Mouse (Mus musculus): Measurements from ENCODE around the gene Kctd20.
A peak's percentile ranks its signal among the peaks of the same experiment; 100 is the strongest.

Kctd20 gene

DNA sequence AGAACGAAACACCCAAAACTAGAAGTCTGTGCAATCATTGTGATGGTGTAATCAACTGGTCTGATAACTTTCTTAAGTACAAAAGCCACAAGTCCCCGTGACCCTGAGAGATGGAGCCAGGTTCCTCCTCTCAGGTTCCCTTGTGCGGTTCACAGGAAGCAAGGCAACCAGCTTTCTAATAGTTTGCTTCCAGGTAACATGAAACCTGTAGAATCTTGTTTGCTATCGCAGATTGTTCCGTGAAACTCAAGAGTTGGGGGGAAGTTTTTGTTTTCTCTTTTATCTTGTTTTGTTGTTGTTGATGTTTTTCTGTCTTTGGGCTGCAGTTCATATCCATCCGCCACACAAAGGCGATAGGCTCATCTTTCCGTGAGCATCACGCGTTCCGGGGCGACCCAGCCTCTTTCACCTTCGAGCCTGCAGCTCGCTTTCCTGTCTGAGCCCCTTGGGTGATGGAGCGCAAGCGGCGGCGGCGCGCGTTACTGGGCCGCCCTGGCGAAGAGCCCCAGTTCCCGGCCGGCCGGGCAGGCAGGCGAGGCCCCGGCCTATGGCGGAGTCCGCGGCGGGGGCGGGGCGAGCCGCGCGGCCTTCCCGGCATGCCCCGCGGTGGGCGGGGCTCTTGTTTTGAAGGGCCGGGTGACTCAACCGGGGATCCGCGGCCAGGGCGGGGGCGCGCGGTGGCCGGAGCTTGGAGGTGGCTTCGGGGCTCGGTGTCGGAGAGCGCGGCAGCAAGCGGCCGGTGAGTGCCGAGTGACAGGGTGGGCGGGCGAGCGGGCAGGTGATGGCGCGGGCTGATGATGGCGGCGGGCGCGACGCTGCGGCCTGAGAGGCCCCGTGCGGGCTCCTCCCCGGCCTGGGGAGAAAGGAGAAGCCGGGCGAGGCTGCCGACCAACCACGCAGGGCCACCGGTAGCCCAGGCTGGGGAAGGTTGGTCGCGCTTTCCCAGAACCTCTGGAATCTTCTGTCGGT lies at the start of gene Kctd20:
Kctd20 (plus strand) TSS at position 120 of the 969 bp plus-strand sequence.
- peak; percentile 94 to 95 for DNase-seq (ENCODE audit: low spot score in 2 of 2)

DNA sequence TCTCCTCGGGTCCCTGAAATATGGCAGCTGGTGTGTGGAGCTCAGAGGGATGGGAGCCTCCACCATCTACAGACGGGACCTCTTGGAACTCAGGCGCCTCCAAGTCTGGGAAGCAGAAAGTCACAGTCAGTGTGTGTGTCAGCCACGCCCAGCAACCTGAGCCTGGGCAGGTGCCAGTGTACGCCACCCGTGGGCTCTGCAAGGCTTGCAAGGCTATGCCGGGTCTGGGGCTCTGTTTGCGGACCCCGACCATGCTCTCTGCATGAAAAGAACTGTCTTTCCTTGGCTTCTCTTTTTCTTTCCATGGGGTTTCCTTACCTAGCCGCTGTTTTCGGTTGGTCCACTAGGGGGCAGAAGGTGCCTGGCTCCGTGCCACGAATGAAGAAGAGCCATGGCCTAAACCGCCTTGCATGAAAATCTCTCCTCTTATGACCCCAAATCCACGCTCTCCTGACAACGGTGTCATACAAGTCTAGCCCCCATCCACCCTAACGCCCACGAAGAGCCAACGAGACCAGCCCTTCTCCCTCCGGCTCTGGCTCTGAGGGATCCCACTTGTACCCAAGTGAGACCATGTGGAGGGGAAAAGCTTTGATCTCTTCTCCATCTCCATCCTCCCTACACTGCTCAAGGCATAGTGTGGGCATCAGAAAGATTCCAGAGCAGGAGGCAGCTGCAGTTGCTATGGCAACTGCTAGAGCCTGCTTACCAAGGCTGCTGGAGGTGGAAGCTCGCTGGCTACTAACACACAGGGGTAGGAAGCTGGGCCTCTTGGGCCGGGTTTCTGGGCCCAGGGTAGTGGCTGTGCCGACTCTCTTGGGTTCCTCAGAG lies 47.0 kb upstream of the Kctd20 start:
- DNase-seq (ENCODE audit: low spot score in 2 of 2) = peak in 1 of 2 experiments; percentile 60

DNA sequence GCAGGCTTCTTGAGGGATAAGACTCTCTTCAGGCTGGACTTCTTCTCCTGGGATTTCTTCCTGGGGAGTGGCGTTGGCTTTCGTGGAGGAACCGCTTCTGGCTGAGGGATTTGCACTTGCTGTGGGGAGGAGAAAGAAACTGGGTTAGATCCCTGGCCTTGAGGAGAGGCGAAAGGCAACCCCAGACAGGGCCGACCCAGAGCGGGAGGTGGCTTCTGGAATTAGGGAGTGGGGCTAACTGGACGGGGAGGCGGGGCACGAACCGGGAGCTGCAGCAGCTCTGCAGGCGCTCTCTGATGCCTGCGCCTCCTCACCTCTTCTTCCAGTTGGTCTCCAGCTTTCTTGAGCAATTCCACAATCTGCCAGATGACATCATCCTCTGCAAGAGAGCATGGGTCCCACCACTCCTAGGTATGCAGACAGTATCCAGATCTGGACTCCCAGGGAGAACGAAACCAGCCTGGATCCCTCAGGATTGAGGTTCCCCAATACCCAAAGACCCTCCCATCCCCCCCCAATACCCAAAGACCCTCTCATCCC lies 46.3 kb upstream of the Kctd20 start:
- DNase-seq (ENCODE audit: low spot score in 2 of 2) = no peak

DNA sequence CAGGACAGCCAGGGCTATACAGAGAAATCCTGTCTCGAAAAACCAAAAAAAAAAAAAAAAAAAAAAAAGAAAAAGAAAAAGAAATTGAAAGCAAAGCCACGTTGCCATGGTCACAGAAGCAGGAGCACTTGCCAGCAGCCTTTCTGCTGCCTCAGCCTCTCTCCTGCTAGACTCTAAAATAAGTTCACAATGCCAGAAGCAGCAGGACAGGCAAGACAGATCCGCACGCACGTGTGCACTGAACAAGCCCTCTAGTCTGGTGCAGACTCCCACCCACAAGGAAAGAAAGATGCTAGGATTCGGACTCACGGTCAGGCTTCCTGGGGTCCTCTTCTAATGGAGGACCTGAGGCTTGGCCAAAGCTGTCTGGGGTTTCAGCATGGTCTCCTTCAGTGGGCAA lies 43.8 kb upstream of the Kctd20 start:
- DNase-seq (ENCODE audit: low spot score in 2 of 2) = no peak

DNA sequence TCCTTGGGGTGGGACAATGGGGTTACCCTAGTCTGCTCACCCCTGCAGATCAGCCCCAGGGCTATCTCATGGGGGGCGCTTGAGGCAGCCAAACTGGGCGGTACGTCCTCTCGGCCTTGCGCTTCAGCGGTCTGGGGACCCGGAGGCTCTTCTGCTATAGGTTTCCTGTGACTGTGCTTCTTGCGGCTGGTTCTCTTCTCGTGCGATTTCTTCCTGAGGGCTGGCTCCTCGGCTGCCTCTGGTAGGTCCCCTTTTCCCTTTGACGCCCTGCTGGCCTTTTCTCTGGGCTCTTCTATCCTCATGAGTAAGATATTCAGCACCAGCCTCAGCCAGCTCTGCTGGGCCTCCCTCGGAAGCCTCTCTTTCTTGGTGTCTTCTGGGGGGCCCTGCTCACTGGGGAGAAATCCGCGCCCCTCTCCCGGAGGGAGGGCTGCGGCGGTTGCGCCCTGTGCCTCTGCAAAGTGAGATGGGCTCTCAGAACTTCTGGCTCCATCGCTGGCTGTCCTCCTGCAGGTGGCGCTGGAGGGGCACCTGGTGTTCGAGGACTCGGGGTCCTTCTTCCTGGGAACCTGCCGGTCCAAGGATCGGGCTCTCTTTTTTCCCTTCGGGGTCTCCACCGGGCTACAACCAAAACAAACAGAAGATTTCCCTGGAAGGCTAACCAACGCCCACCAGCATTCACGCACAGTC lies 42.4 kb upstream of the Kctd20 start:
- no peak for DNase-seq (ENCODE audit: low spot score in 2 of 2)

DNA sequence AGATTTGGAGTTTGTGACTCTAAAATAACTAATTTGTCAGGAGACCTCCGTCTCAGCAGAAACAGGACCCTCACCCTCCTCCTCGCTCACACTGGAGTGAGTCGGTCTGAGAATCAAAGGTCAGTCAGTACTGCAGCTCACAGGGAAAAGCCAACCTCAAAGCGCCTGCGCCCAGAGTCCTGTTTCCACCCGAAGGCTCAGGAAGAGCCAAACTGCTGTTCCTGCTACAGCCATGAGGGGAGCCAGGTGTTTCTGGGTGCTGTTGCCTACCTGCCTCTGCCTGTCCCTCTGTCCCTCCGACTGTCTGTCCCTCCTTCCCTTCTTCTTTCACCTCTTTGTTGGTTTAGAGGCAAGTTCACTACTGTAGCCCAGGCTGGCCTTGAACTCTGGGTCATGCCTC lies 41.6 kb upstream of the Kctd20 start:
- no peak for DNase-seq (ENCODE audit: low spot score in 2 of 2)

DNA sequence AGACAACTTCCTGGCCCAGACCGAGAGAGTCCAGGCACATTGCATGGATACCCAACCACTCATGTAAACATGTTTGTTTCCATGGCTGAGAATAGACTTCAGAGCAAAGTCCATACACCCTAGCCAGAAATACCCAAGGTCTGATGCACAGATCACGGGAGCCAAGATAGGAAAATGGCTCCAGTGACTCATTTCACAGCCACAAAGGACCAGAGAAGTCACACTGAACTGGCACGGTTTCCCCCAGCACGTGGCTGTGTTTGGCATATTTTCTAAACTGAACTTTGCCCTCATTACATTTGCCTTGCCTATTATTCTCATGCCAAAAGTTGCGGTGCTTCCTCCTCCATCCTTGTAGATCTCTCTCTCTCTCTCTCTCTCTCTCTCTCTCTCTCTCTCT lies 38.5 kb upstream of the Kctd20 start:
- DNase-seq (ENCODE audit: low spot score in 2 of 2) = peak in 1 of 2 experiments; percentile 26

DNA sequence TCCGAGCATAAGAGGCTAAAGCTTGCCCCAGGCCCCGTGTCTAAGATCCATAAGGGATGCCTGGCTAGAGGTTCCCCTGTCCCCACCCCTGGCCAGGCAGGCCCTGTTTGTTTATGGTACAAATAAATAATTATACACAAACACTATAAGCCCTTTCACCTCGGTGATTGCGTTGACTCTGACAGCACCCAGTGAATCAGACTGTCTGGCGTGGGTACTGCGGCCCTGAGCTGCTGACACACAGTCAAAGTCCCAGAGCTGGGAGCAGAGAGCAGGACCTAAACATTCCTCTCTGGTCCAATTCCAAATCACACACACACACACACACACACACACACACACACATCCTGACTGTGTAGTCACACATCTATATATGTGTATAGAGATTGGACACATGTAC lies 37.8 kb upstream of the Kctd20 start:
- no peak for DNase-seq (ENCODE audit: low spot score in 2 of 2)

DNA sequence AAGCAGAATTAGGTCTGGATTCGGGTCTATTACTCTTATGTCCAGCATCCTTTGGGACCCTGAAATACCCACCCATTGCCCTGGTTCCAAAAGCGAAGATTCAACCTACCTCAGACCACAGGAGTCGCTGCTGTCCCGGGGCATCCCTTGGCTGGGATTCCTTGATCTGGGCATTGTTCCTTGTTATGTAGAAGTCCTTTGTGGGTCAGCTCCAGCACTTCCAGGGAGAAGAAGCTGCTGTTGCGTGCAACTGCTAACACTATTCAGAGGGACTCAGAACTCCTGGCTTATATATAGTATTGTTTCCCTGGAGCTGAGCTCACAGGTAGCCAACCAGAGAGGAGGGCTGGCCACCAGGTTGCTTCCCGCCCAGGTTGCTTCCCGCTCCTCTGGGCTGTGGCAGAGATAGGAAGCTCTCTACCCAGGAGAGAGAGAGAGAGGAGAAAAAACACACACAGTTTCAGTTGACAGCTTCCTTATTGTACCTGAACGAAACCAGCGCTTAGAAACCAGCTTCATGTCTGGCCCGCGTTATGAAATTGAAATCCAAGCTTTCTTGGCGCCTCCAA lies 36.6 kb upstream of the Kctd20 start, which contains the start of gene 4930539E08Rik:
4930539E08Rik (minus strand) TSS at position 265 of the 569 bp plus-strand sequence.
- DNase-seq (ENCODE audit: low spot score in 2 of 2) = no peak

DNA sequence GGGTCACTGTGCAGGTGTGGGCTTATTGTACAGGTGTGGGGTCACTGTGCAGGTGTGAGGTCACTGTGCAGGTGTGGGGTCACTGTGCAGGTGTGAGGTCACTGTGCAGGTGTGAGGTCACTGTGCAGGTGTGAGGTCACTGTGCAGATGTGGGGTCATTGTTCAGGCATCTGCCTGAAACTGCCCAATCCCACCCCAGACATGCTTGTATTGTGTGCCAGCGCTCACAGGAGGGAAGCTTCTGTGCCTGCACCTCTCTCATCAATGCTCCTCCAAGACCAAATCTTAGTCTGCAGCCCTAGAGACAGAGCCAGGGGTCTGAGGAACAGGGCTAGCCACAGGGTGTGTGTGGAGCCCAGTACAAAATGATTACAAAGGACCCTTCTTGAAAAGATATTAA lies 35.2 kb upstream of the Kctd20 start:
- no peak for DNase-seq (ENCODE audit: low spot score in 2 of 2)

DNA sequence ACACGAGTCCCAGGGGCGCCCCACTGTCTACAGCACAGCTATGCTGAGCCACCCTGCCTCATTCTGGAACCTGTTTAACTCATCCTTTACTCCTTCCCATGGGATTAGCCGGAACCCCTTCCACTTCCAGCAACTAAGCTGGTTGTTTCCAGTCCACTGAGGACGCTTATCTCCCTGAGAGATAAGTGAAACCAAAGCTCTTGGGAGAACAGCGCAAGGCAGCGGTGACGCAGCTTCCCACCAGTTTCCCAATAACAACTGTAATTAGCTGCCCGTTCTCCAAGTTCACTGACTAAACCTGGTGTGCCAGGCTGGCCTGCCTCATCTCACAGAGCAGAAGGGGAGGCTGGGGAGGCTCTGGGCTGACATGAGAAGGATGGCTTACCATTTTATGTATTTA lies 30.7 kb upstream of the Kctd20 start:
- DNase-seq (ENCODE audit: low spot score in 2 of 2) = peak; percentile 40 to 57

DNA sequence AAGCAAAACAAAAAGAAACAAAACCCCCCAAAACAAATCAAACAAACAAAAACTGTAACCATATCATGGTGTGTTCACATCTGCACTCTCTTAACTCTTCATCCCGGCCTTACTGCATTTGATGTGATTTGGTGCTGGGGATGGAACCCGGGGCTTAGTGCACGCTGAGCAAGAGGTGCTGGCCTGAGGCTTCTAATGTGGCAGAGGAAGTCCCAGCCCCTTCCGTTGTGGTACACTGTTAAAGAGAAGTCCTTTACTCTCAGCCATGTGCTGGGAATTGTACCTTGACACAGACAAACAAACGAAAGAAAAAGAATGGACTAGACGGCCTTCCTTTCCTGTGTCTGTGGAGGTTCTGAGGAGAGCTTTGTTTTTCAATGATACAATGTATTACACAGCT lies 29.7 kb upstream of the Kctd20 start:
- no peak for DNase-seq (ENCODE audit: low spot score in 2 of 2)

DNA sequence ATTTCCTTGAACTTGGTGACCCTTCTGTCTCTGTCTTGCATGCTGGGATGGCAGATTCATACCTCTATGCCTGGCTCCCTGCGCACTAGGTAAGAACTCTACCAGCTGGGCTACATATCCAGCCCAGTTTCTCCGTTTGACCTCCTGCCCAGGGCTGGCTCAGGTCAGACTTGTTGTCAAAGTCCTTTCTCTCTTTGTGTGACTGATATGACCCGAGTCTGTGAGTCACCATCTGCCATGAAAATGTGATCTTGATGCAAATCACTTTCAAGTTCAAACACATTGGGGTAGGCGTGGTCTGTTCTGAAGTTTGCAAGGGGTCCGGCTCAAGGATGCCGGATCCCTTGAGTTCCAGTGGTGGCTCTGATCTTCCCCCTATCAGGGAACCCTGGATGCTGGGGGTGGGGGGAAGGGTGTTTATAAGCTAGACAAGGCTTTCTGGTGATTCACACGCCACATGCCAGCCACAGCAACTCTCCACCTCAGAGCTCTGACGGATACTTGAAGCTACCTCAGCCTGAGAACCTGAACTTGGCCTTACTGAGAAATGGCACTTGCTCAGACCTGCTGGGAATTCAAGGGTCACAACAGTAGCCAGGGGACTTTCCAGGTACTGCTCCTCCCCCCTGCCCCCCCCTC lies 26.7 kb upstream of the Kctd20 start:
- no peak for DNase-seq (ENCODE audit: low spot score in 2 of 2)

DNA sequence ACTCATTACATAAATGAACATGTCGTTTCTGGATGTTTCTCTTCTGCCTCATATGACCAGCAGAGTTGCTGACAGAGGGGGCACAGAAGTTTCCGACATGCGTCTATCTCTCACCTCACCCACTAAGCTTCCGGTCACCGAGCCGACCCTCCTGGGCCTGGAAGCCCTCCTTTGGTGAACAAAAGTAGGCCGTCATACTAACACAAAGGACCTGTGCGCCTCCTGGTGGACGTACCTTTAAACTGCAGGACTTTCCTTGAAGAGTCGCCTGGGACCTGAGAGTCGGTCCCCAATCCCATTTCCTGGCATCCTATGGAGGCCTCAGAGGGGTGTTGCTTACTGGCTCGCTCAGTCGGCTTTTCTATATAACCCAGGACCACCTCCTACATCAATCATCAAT lies 25.4 kb upstream of the Kctd20 start:
- peak; percentile 52 to 75 for DNase-seq (ENCODE audit: low spot score in 2 of 2)

DNA sequence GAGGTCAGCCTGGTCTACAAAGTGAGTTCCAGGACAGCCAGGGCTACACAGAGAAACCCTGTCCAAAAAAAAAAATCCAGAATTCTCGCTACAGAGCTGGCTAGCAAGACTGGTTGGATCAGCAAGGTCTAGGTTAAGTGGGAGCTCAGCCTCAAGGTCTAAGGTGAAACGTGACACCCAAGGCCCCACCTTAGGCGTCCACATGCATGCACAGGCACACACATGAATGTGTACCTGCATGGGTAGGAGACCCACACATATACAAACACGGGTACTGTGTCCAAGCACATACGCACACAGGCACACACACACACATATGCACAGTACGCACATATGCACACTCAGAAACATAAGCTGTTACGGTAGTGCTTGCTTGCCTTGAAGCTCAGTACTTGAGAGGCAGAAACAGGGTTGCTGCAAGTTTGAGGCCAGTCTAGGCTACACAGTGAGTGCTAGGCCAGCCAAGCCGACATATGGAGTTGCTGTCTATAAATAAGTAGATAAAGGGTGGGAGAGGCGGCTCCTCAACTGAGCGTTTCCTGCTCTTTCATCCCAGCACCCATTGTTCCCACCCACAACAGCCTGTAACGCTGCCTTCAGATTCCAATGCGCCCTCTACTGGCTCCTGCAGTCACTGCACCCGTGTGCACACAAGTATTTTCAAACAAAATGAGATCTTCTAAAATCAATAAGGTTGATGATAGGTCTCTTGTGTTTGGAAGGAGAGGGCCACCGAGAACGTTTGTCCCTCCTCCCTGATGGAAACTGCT lies 24.7 kb upstream of the Kctd20 start:
- DNase-seq (ENCODE audit: low spot score in 2 of 2) = peak; percentile 32 to 40

DNA sequence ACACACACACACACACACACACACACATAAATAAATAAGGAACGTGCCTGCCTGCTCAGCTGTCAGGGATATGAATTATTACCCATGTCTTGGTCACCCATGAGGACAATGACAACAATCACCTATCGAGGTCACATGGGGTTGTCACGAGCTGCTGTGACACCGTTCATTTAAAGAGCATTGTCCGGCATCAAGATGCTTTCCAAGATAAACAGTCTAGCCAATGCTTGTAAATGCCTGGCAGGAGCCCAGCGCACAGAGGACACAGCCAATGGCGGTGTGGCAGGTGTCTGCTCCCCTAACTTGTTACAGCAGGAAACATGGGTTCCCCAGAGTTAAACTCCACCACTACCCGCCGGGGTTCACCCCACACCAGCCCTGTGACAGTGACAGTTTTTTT lies 23.7 kb upstream of the Kctd20 start:
- peak in 1 of 2 experiments; percentile 44 for DNase-seq (ENCODE audit: low spot score in 2 of 2)

DNA sequence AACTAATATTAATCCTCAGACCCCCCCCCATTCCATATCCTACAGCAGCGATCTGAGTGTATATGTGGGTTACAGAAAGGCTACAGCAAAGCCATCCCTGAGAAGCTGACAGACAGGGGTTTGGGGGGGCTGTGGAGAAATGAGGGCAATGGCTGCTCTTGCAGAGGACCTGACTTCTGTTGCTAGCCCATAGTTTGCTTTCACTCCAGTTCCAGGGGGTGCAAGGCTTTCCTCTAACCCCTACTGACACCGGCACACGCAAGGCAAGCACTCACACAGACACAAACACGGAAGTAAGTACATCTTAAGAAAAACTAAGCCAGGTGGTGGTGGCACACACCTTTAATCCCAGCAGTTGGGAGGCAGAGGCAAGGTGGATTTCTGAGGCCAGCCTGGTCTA lies 22.4 kb upstream of the Kctd20 start:
- no peak for DNase-seq (ENCODE audit: low spot score in 2 of 2)

DNA sequence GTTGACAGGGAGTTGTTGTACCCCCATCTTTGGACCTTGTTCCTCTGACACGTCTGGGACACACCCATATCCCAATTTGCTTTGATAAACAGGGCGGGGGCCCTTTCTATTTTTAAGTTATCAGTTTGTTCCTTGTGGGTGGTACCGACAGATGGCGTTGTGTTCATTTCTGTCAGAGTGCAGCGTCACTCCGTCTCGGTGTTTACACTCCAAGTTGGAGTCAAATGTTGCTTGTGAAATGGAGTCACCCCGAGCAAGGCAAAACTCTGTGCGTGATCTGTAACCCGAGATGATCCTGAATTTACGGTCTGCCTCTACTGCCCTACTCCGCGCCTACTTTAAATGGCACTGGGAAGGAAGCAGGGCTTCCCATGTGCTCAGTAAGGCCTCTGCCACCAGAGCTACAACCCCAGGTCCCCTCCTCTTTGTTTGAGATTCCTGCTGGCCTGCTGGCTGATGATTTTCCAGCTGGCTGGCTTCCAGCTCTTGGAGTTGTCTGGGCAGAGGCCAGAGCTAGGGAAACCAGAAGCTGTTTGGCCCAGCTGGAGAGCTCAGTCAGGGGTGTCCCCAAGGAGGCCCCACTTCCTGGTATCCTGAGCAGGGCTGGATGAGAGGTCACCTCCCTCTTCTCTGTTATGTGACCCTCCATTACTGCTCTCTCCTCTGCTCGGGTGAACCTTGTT lies 21.2 kb upstream of the Kctd20 start:
- peak; percentile 93 to 95 for DNase-seq (ENCODE audit: low spot score in 2 of 2)

DNA sequence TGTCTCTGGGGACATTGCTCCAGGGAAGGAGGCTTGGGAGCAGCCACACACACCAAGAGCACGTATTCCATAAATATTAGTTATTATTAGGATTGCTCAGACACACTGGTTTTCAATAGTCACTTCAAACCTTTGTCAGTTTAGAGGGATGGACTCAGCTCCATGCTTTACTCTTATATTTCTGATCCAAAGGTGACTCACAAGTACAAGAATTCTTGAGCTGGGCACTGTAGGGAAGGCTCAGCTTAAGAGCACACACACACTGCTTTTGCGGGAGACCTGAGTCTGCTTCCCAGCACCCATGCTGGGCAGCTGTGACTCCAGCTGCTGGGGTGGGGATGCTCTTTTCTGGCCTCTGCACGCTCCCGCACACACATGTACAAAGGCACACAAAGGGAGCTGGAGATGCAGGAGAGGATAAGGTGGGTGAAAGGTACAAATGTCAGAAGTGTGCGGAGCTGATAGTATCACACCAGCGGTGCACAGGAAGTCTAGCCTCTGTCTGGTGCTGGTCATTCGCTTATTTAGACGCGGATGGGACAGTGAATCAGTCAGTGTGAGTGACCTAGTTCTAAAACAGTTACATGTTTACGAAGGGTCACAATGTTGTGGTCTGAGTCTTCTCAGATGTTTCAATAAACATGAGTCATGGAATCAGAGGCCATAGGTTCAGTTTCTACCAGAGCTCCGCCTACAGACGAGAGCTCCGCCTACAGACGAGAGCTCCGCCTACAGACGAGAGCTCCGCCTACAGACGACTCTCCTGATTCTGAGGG lies 20.1 kb upstream of the Kctd20 start:
- DNase-seq (ENCODE audit: low spot score in 2 of 2) = no peak
